Mouse (Mus musculus) thymus, adult 2 months (tissue): Measurements from ENCODE around the gene Hs3st6.

ENCODE experiments used
- CTCF ChIP-seq: fragments of 200-500 bp; IDR thresholded peaks from 2 replicates; pipeline ENCODE4 v1.5.1; 2012; ENCODE audit warnings: mild to moderate bottlenecking, control low read depth, low read length, moderate library complexity, borderline replicate concordance; ENCODE audit not compliant: control insufficient read depth, poor library complexity, insufficient read depth; ENCODE audit errors: extremely low read depth
- POLR2A ChIP-seq: fragments of 200-500 bp; IDR thresholded peaks from 2 replicates; pipeline ENCODE4 v1.6.1; 2012; ENCODE audit warnings: mild to moderate bottlenecking, low read length, control low read depth, moderate library complexity; ENCODE audit not compliant: control insufficient read depth, poor library complexity, insufficient read depth; ENCODE audit errors: extremely low read depth

DNA sequence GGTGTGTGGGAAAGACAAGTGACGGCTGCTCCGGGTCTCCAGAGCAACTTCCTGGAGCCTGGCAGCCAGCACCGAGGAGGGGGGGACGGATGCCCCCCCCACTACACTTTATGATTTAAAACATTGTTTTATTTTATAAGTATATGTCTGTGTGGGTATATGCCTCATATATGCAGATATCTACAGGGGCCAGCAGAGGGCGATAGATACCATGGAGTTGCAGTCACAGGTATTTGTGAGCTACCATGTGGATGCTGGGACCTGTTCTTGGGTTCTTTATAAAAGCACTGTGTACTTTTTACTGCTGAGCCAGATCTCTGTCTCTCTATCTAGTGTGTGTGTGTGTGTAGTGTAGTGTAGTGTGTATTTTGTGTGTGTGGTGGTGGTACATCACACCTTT is 20.5 kb downstream of the Hs3st6 start:
- TF ChIP-seq POLR2A, result no peak
- no peak for TF ChIP-seq CTCF
